Mouse (Mus musculus): Measurements from ENCODE around the gene Mrpl19. TPM values are rescaled to one million over a fixed set of nuclear protein-coding genes. Genes with fewer than 3 reads are reported as not detected.

The Mrpl19 gene
- polyA plus RNA-seq, 1 experiment from 2014 or later, result 81.9 TPM

- Histone ChIP-seq H3K27ac (ENCODE audit: low read depth, low read length) (no peak overlapping the region), H3K4me2 (no peak overlapping the region), H3K9ac (ENCODE audit: low read depth, low read length) (no peak overlapping the region), H3K4me1 (replicated peaks; ENCODE audit: control insufficient read depth, insufficient read depth, low read length) (no peaks in the 10 kb centered on the region), H3K27me3 (replicated peaks; ENCODE audit: control insufficient read depth, insufficient read depth, low read length) (no peaks in the 10 kb centered on the region), H3K4me3 (ENCODE audit: low read depth, low read length) (no peak overlapping the region), H3K9me3 (ENCODE audit: control insufficient read depth, low read length) (0 out of 2 replicates have a peak, but pooled peaks cover 4% of the 10 kb centered on the region), H3K36me3 (ENCODE audit: control insufficient read depth, insufficient read depth, low read length) (peaks cover 44% of the 10 kb centered on the region)
- WGBS, result 91% methylated on average over 5 of the region's 5 CpGs
- no peak for DNase-seq (ENCODE audit: low spot score)
- no peak for ATAC-seq (replicated peaks; ENCODE audit: low FRiP score)
Measured at GRCm38 (mm10) chr6:81955133-81955532, 10.6 kb downstream of the Mrpl19 start.

DNA sequence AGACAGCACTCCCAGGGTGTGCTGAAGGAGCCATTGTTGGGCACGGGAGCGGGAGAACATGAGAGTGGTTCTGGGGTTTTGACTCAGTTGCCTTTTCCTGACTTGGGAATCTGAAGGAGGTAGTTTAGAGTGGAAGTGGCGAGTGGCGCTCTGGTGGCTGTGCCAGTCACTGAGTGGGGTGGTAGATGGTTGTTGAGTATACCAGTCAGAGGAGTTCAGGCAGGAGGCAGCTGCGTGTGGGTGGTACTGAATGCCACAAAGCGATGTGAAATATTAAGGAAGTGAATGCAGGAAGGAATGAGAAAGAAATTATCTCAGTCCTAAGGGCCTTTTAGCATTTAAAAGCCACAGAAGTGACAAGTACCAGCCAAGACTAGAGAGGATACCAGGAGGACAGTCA is 18.9 kb downstream of the Mrpl19 start:
- peaks cover 41% of the 10 kb centered on the region; the same call in 1 of the 2 replicates for H3K36me3 ChIP-seq (ENCODE audit: control insufficient read depth, insufficient read depth, low read length)
- H3K4me2 ChIP-seq, result no peak overlapping the region
- H3K4me1 ChIP-seq (replicated peaks; ENCODE audit: control insufficient read depth, insufficient read depth, low read length), result no peaks in the 10 kb centered on the region
- no peak for ATAC-seq (replicated peaks; ENCODE audit: low FRiP score)
- H3K9ac ChIP-seq (ENCODE audit: low read depth, low read length), result no peak overlapping the region
- H3K27ac ChIP-seq (ENCODE audit: low read depth, low read length), result no peak overlapping the region
- no peak overlapping the region for H3K4me3 ChIP-seq (ENCODE audit: low read depth, low read length)
- DNase-seq (ENCODE audit: low spot score), result no peak
- H3K27me3 ChIP-seq (replicated peaks; ENCODE audit: control insufficient read depth, insufficient read depth, low read length), result no peaks in the 10 kb centered on the region
- H3K9me3 ChIP-seq (ENCODE audit: control insufficient read depth, low read length), result no peaks in the 10 kb centered on the region
- 96% methylated on average over 6 of the region's 6 CpGs for WGBS

GRCm38 (mm10) chr6:81944432-81944831 is 21.3 kb downstream of the Mrpl19 start:
- Histone ChIP-seq H3K4me1 (replicated peaks; ENCODE audit: control insufficient read depth, insufficient read depth, low read length) (no peaks in the 10 kb centered on the region), H3K27me3 (replicated peaks; ENCODE audit: control insufficient read depth, insufficient read depth, low read length) (no peaks in the 10 kb centered on the region), H3K9me3 (ENCODE audit: control insufficient read depth, low read length) (no peaks in the 10 kb centered on the region), H3K9ac (ENCODE audit: low read depth, low read length) (no peak overlapping the region), H3K27ac (ENCODE audit: low read depth, low read length) (no peak overlapping the region), H3K4me2 (no peak overlapping the region), H3K4me3 (ENCODE audit: low read depth, low read length) (no peak overlapping the region), H3K36me3 (ENCODE audit: control insufficient read depth, insufficient read depth, low read length) (peaks cover 40% of the 10 kb centered on the region; the same call in 1 of the 2 replicates)
- 93% methylated on average over 3 of the region's 3 CpGs for WGBS
- ATAC-seq (replicated peaks; ENCODE audit: low FRiP score) (no peak), DNase-seq (ENCODE audit: low spot score) (no peak)

DNA sequence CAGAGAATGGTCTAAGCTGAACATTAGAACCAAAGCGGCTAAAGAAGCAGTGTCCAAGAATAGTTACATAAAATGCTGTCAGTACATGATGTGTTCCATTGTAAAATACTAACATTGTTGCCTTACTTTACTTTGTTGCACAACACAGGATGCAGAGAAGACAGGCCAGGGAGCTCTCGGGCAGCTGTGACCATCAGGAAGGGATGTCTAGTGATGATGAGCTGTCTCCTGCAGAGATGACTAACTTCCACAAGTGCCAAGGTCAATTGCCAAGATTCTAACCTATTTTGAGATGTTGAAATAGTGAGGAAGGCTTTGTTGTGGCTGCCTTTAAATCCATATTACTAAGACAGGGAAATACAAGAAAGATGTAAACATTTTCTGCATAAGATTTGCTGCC is 22.5 kb downstream of the Mrpl19 start:
- peaks cover 37% of the 10 kb centered on the region; the same call in 1 of the 2 replicates for H3K36me3 ChIP-seq (ENCODE audit: control insufficient read depth, insufficient read depth, low read length)
- no peaks in the 10 kb centered on the region for H3K27me3 ChIP-seq (replicated peaks; ENCODE audit: control insufficient read depth, insufficient read depth, low read length)
- H3K4me2 ChIP-seq, result no peak overlapping the region

GRCm38 (mm10) chr6:81941718-81942117 is 24.0 kb downstream of the Mrpl19 start:
- peaks cover 40% of the 10 kb centered on the region; the same call in 1 of the 2 replicates for H3K36me3 ChIP-seq (ENCODE audit: control insufficient read depth, insufficient read depth, low read length)
- 89% methylated on average over 5 of the region's 5 CpGs for WGBS

More for the DNA sequence above, 22.5 kb downstream of the Mrpl19 start:
- 86% methylated on average over 2 of the region's 2 CpGs for WGBS
- H3K9ac ChIP-seq (ENCODE audit: low read depth, low read length), result no peak overlapping the region
- H3K9me3 ChIP-seq (ENCODE audit: control insufficient read depth, low read length), result no peaks in the 10 kb centered on the region
- no peak overlapping the region for H3K27ac ChIP-seq (ENCODE audit: low read depth, low read length)
- ATAC-seq (replicated peaks; ENCODE audit: low FRiP score) (no peak), DNase-seq (ENCODE audit: low spot score) (no peak)
- no peak overlapping the region for H3K4me3 ChIP-seq (ENCODE audit: low read depth, low read length)
- no peaks in the 10 kb centered on the region for H3K4me1 ChIP-seq (replicated peaks; ENCODE audit: control insufficient read depth, insufficient read depth, low read length)

GRCm38 (mm10) chr6:81933281-81933680 is 32.5 kb downstream of the Mrpl19 start:
- no peak overlapping the region for H3K4me2 ChIP-seq

More at GRCm38 (mm10) chr6:81941718-81942117, 24.0 kb downstream of the Mrpl19 start:
- Histone ChIP-seq H3K4me2 (no peak overlapping the region), H3K4me3 (ENCODE audit: low read depth, low read length) (no peak overlapping the region), H3K4me1 (replicated peaks; ENCODE audit: control insufficient read depth, insufficient read depth, low read length) (no peaks in the 10 kb centered on the region), H3K27me3 (replicated peaks; ENCODE audit: control insufficient read depth, insufficient read depth, low read length) (no peaks in the 10 kb centered on the region), H3K9ac (ENCODE audit: low read depth, low read length) (no peak overlapping the region), H3K27ac (ENCODE audit: low read depth, low read length) (no peak overlapping the region), H3K9me3 (ENCODE audit: control insufficient read depth, low read length) (no peaks in the 10 kb centered on the region)
- no peak for ATAC-seq (replicated peaks; ENCODE audit: low FRiP score)
- no peak for DNase-seq (ENCODE audit: low spot score)

DNA sequence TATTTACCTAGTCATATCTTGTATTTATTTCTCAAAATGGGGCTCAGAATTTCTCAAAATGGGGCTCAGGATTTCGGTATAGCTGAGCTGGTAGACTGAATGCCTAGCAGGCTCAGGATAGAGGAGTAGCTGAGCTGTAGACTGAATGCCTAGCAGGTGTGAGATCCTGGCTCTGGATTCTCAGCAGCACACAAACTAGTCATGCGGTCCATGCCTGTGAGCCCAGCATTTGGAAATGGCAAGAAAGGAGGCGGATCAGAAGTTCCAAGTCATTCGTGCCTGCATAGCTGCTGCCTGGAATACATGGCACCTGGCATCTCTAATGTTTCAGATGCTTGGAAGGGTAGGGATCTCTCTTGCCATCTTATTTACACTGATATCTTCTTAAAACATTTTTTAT is 36.4 kb downstream of the Mrpl19 start:
- no peak overlapping the region for H3K9ac ChIP-seq (ENCODE audit: low read depth, low read length)
- H3K4me2 ChIP-seq, result no peak overlapping the region
- H3K4me3 ChIP-seq (ENCODE audit: low read depth, low read length), result no peak overlapping the region
- no peak overlapping the region for H3K27ac ChIP-seq (ENCODE audit: low read depth, low read length)
- ATAC-seq (replicated peaks; ENCODE audit: low FRiP score) (no peak), DNase-seq (ENCODE audit: low spot score) (no peak)
- peaks cover 8% of the 10 kb centered on the region for H3K4me1 ChIP-seq (replicated peaks; ENCODE audit: control insufficient read depth, insufficient read depth, low read length)
- peaks cover 5% of the 10 kb centered on the region; the same call in 1 of the 2 replicates for H3K9me3 ChIP-seq (ENCODE audit: control insufficient read depth, low read length)
- H3K27me3 ChIP-seq (replicated peaks; ENCODE audit: control insufficient read depth, insufficient read depth, low read length), result no peaks in the 10 kb centered on the region
- H3K36me3 ChIP-seq (ENCODE audit: control insufficient read depth, insufficient read depth, low read length), result peaks cover 33% of the 10 kb centered on the region
- WGBS, result 90% methylated on average over 4 of the region's 4 CpGs

More at GRCm38 (mm10) chr6:81933281-81933680, 32.5 kb downstream of the Mrpl19 start:
- no peaks in the 10 kb centered on the region for H3K27me3 ChIP-seq (replicated peaks; ENCODE audit: control insufficient read depth, insufficient read depth, low read length)
- no peak overlapping the region for H3K4me3 ChIP-seq (ENCODE audit: low read depth, low read length)
- no peak overlapping the region for H3K9ac ChIP-seq (ENCODE audit: low read depth, low read length)
- no peak for ATAC-seq (replicated peaks; ENCODE audit: low FRiP score)
- H3K9me3 ChIP-seq (ENCODE audit: control insufficient read depth, low read length), result peaks cover 5% of the 10 kb centered on the region; the same call in 1 of the 2 replicates
- no peak for DNase-seq (ENCODE audit: low spot score)
- peaks cover 47% of the 10 kb centered on the region for H3K36me3 ChIP-seq (ENCODE audit: control insufficient read depth, insufficient read depth, low read length)
- no peak overlapping the region for H3K27ac ChIP-seq (ENCODE audit: low read depth, low read length)
- no peaks in the 10 kb centered on the region for H3K4me1 ChIP-seq (replicated peaks; ENCODE audit: control insufficient read depth, insufficient read depth, low read length)
- 89% methylated on average over 3 of the region's 3 CpGs for WGBS

GRCm38 (mm10) chr6:81924304-81924703 is 41.5 kb downstream of the Mrpl19 start:
- Histone ChIP-seq H3K27ac (ENCODE audit: low read depth, low read length) (no peak overlapping the region), H3K4me2 (peak overlapping the region; percentile 78), H3K4me1 (replicated peaks; ENCODE audit: control insufficient read depth, insufficient read depth, low read length) (peaks cover 10% of the 10 kb centered on the region), H3K9ac (ENCODE audit: low read depth, low read length) (peak overlapping the region; percentile 76), H3K9me3 (ENCODE audit: control insufficient read depth, low read length) (no peaks in the 10 kb centered on the region), H3K36me3 (ENCODE audit: control insufficient read depth, insufficient read depth, low read length) (peaks cover 7% of the 10 kb centered on the region; the same call in 1 of the 2 replicates), H3K4me3 (ENCODE audit: low read depth, low read length) (peak overlapping the region; percentile 77), H3K27me3 (replicated peaks; ENCODE audit: control insufficient read depth, insufficient read depth, low read length) (no peaks in the 10 kb centered on the region)
- ATAC-seq (replicated peaks; ENCODE audit: low FRiP score) (peak; percentile 62), DNase-seq (ENCODE audit: low spot score) (no peak)
- WGBS, result 16% methylated on average over 5 of the region's 5 CpGs

GRCm38 (mm10) chr6:81923523-81924142 is 42.1 kb downstream of the Mrpl19 start, which contains the start of gene Gcfc2:
Gene Gcfc2, plus strand, starts transcription at chr6:81923669.
- peak within 1 kb of the TSS; percentile 77 for H3K4me3 ChIP-seq (ENCODE audit: low read depth, low read length)
- H3K9me3 ChIP-seq (ENCODE audit: control insufficient read depth, low read length), result no peaks in the 10 kb centered on the region
- DNase-seq (ENCODE audit: low spot score) (peak; percentile 93), ATAC-seq (replicated peaks; ENCODE audit: low FRiP score) (peak; percentile 92)
- peaks cover 10% of the 10 kb centered on the region for H3K4me1 ChIP-seq (replicated peaks; ENCODE audit: control insufficient read depth, insufficient read depth, low read length)
- under 1% methylated on average over 56 of the region's 56 CpGs for WGBS
- peak within 1 kb of the TSS; percentile 78 for H3K4me2 ChIP-seq
- H3K27me3 ChIP-seq (replicated peaks; ENCODE audit: control insufficient read depth, insufficient read depth, low read length), result no peaks in the 10 kb centered on the region
- peaks cover 7% of the 10 kb centered on the region; the same call in 1 of the 2 replicates for H3K36me3 ChIP-seq (ENCODE audit: control insufficient read depth, insufficient read depth, low read length)
- peak within 1 kb of the TSS; percentile 76 for H3K9ac ChIP-seq (ENCODE audit: low read depth, low read length)
- 0 out of 2 replicates have a peak within 1 kb of the TSS, but pooled peaks have one; percentile 60 for H3K27ac ChIP-seq (ENCODE audit: low read depth, low read length)

Measured in liver, embryonic 11.5 days (tissue).